Mouse (Mus musculus): ENCODE data around the gene Hipk4. TPM values are rescaled to one million over a fixed set of nuclear protein-coding genes. Genes with fewer than 3 reads are reported as not detected.

The Hipk4 gene
- total RNA-seq, 2 experiments from 2014 or later = 0.73 to 1.1 TPM

- no peak for DNase-seq (ENCODE audit: low spot score in 2 of 2)
These were observed 15.7 kb downstream of the Hipk4 start for GRCm38 (mm10) chr7:27538797-27539196.

- DNase-seq (ENCODE audit: low spot score in 2 of 2) = no peak
These were observed 17.5 kb downstream of the Hipk4 start for GRCm38 (mm10) chr7:27540521-27540920.

- no peak for DNase-seq (ENCODE audit: low spot score in 2 of 2)
These were observed 17.9 kb downstream of the Hipk4 start for GRCm38 (mm10) chr7:27540935-27541334.

GRCm38 (mm10) chr7:27541431-27541830 lies 18.4 kb downstream of the Hipk4 start:
- no peak for DNase-seq (ENCODE audit: low spot score in 2 of 2)

- DNase-seq (ENCODE audit: low spot score in 2 of 2) = no peak
These were observed 18.9 kb downstream of the Hipk4 start for GRCm38 (mm10) chr7:27541922-27542321.

GRCm38 (mm10) chr7:27542392-27543033 lies 19.4 kb downstream of the Hipk4 start:
- peak; percentile 59 to 77 for DNase-seq (ENCODE audit: low spot score in 2 of 2)

- DNase-seq (ENCODE audit: low spot score in 2 of 2) = no peak
These were observed 20.0 kb downstream of the Hipk4 start for GRCm38 (mm10) chr7:27543065-27543464.

GRCm38 (mm10) chr7:27543851-27544250 lies 20.8 kb downstream of the Hipk4 start:
- no peak for DNase-seq (ENCODE audit: low spot score in 2 of 2)

GRCm38 (mm10) chr7:27544675-27545370 lies 21.8 kb downstream of the Hipk4 start:
- no peak for DNase-seq (ENCODE audit: low spot score in 2 of 2)

GRCm38 (mm10) chr7:27549597-27549996 lies 26.5 kb downstream of the Hipk4 start:
- no peak for DNase-seq (ENCODE audit: low spot score in 2 of 2)

- DNase-seq (ENCODE audit: low spot score in 2 of 2) = no peak
These were observed 29.0 kb downstream of the Hipk4 start for GRCm38 (mm10) chr7:27552070-27552469.

GRCm38 (mm10) chr7:27552931-27553513 lies 30.0 kb downstream of the Hipk4 start, which contains the start of the genes Pld3 and 2310022A10Rik:
Gene Pld3 (minus strand): TSS chr7:27553218.
Gene 2310022A10Rik (plus strand): TSS chr7:27553233.
- peak; percentile 89 to 93 for DNase-seq (ENCODE audit: low spot score in 2 of 2)

- peak in 1 of 2 experiments; percentile 42 for DNase-seq (ENCODE audit: low spot score in 2 of 2)
These were observed 37.3 kb downstream of the Hipk4 start for GRCm38 (mm10) chr7:27560291-27560887.

- DNase-seq (ENCODE audit: low spot score in 2 of 2) = no peak
These were observed 37.9 kb downstream of the Hipk4 start for GRCm38 (mm10) chr7:27560978-27561377.

- no peak for DNase-seq (ENCODE audit: low spot score in 2 of 2)
These were observed 46.6 kb downstream of the Hipk4 start for GRCm38 (mm10) chr7:27569580-27570224.

- no peak for DNase-seq (ENCODE audit: low spot score in 2 of 2)
These were observed 49.1 kb downstream of the Hipk4 start for GRCm38 (mm10) chr7:27572133-27572532.

- no peak for DNase-seq (ENCODE audit: low spot score in 2 of 2)
These were observed 51.2 kb downstream of the Hipk4 start for GRCm38 (mm10) chr7:27574124-27574880.

- peak in 1 of 2 experiments; percentile 47 for DNase-seq (ENCODE audit: low spot score in 2 of 2)
These were observed 53.8 kb downstream of the Hipk4 start for GRCm38 (mm10) chr7:27576914-27577313.

GRCm38 (mm10) chr7:27577589-27577988 lies 54.5 kb downstream of the Hipk4 start:
- DNase-seq (ENCODE audit: low spot score in 2 of 2) = no peak

- no peak for DNase-seq (ENCODE audit: low spot score in 2 of 2)
These were observed 55.4 kb downstream of the Hipk4 start for GRCm38 (mm10) chr7:27578465-27578864.

All from gastrocnemius, postnatal 4 days (tissue).